Mouse (Mus musculus): ENCODE results near the gene Bspry.
"Not testable (repeated sequence)": the region's sequence is repeated elsewhere in the genome, so short reads cannot be mapped to it uniquely, and the experiment has no call there.

The Bspry gene

DNA sequence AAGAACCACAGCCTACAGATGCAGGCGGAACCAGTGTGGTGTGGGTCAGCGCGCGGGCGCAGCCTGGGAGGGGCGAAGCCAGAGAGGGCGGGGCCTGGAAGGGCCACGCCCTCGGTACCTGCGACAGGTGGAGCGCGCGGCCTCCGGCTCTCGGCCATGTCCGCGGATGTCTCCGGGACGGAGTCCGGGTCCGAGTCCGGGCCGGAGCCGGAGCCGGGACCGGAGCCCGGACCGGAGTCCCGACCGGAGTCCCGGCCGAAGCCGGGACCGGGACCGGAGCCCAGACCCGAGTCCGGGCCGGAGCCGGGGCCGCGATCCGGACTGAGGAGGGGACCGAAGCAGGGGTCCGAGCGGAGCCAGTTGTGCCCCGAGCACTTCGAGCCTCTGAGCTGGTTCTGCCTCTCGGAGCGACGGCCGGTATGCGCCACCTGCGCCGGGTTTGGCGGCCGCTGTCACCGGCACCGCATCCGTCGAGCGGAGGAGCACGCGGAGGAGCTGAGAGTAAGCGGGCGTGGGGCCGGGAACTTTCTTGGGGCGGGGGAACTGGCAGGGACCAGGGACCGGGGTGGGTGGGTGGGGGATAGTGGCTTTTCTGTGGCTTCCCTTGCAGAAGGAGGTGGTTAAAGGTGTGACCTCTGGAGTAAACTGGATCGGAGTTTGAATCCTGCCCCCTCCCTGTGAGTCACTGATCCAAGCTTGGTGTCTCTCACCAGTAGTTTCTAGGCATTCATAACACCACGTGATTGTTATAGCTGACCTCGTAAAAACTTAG is at the start of gene Bspry:
Gene Bspry, plus strand, starts transcription at position 117 of the 772 bp plus-strand sequence.
- DNase-seq: no peak

DNA sequence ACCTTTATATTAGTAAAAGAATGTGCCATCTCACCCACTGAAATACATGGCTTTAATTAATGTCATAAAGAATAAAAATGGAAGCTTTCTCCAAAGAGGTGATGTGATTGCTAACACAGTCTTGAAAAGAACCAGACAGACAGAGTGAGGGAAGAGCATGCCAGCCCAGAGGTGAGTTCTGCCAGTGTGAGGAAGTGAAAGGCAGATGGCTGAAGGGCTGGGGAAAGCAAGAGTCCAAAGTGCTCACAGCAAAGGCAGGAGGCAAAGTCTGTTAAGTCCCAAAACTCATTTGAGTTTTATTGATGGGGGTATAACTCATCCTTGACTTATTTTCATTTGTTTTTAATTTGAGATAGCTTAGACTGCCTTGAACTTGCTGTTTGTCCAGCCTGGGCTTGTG is 49.2 kb upstream of the Bspry start:
- DNase-seq: no peak

DNA sequence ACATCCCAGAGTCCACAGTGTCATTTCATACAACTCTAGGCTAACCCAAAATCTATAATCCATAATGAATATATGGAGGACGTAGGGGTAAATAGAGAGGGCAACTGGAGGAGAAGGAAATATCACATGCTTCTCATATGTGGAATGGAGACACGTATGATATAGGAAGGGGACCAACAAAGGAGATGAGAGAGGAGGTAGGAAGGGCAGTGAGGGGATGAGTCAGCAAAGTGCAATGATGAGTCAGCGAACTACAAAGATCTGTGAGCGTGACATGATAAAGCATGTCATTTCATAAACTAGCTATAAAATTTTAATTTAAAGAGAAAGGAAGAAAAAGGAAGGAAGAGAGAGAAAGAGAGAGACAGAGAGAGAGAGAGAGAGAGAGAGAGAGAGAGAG is 48.3 kb upstream of the Bspry start:
- DNase-seq: no peak

DNA sequence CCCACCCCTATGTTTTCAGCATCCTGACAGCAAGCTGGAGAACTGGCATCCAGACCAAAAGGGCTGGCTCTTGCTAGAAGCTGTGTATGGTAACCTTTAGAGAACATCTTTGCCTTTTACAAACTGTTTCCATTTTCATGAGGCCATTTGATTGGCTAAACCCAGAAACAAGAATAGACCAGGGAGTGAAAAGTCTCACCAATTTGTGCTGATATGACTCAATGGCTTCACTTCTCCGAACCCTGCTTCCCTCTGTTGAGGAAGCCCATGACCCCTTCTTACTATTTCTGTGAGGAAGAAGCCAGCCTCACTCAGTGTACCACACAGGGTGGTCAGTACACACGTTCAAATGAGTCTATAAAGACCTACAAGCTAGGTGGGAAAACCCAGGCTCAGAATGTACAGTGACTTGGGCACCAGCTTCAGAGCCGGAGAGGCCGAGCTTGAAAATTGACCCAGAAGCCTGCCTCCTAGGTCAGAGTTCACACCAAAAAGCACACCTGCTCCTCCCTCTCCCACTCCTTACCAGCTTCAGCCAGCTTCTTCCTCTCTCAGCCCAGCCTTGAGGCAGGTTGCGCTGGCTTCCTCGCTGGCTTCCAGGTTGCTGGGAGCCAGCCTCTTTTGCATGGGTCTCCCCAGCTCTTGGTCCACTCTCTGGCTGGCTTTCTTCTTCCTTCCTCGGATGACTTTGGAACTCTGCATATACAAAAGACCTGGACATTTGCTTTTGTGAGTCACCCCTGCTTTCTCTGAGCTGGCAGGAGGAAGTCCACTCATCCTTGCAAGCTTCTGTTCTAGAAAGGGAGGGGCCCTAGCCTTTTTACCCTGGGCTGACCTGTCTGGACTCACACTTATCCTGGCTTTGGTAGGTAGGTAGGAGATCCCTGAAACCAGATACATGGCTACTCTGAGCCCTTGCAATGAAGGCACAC is 45.6 kb upstream of the Bspry start:
- DNase-seq: no peak

DNA sequence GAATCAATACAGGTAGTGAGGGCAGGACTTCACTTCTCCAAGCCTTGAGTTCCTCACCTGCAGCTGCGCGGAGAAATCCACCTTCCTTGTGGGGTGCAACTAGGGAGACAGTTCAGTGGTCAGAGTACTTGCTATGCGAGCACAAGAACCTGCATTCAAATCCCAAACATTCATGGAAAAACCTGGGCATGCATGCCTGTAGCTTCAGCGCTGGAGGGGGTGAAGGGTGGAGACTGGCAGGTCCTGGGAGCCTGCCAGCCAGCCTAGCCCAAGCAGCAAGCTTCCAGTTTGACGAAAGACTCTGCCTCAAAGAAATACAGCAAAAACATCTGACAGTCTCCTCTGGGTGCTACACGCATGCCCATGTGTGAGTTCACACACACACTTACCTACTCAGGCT is 44.8 kb upstream of the Bspry start, which contains the start of gene Rnf183:
Gene Rnf183, minus strand, starts transcription at position 172 of the 400 bp plus-strand sequence.
- no peak for DNase-seq

DNA sequence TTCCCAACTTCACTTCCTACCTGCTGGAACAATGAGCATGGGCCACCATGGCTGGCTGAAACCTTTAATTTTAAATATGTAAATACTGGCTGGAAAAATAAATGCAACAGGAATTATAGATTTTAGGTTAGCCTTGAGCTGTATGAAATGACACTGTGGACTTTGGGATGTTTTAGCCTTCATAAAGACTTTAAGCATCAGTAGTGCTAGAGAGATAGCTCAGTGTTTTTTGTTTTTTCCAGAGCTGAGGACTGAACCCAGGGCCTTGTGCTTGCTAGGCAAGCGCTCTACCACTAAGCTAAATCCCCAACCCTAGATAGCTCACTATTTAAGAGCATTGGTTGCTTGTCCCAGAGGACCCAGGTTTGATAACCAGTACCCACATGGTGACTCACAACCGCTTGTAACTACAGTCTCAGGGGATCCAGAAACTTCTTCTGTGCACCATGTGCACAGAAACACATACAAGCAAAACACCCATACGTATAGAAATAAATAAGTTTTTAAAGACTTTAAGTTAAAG is 42.5 kb upstream of the Bspry start:
- no peak for DNase-seq

DNA sequence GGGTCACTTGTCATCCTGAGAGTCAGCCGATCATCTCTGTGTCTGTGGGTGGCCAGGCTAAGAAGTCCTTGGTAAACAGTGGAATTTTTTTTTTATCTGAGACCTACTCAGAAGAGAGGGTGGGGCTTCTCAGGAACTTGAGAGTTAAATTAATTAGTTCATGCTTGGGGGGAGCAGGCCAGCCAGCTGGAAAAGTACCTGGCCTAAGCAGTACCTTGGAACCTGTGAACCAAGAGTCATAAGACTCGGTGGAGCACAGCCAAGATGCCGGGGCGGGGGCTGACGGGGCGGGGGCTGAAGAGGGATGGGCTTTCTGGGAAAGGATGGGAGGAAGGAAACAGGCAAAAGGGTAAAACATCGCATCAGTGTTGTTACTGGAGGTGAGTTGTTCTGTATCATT is 42.0 kb upstream of the Bspry start:
- DNase-seq: no peak

DNA sequence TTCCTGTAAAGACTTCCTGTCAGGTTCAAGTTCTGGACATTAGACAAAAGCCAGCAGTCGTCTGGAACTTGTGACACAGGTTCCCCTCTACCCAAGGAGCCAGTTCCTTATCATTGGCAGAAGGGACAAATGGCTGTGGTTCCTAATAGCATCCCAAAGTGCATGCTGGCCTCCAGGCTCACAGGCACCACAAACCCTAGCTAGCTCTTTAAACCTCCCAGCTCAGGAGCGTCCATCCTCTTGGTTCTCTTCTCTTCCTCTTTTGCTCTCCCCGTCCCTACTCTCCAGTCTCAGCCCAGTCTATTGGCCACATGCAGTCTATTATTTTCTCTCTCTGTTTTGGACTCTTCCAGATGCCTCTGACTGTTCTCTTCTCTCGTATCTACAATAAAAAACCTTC is 40.1 kb upstream of the Bspry start:
- no peak for DNase-seq

DNA sequence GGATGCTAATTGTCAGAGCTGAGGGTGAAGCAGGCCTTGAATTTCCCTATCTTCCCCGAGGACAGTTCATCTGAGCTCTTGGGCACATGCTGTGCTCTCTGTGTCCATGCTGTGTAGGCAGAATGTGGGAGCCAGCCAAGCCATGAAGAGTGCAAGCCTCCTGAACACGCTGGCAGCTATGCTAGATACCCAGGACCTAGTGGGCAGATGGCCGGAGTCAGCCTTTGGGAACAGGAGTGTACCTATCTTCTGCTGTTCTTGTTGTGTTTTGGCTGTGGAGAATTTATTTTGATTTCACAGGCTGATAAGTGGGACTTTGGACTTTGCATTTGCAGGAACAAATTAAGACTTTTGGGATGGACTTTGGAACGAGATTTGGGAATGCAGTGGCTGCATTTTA is 39.3 kb upstream of the Bspry start:
- no peak for DNase-seq

DNA sequence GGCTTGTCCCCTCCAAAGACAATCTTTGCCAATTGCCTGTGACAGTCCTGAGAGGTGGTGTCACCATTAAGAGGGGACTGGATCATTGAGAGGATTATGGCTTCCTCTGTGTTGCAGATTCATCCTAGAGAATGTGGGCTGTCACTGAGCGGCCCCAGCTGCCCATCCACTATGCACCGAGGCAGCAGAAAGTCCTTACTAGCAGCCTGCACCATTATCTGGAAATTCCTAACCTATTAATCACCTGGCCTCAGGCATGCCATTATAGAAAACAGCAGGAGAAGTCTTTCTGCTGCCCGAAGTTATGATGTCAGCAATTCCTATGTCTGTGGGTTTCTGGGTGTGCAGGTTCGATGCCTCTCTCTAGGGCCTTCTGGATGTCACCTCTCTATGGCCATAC is 38.9 kb upstream of the Bspry start:
- no peak for DNase-seq

DNA sequence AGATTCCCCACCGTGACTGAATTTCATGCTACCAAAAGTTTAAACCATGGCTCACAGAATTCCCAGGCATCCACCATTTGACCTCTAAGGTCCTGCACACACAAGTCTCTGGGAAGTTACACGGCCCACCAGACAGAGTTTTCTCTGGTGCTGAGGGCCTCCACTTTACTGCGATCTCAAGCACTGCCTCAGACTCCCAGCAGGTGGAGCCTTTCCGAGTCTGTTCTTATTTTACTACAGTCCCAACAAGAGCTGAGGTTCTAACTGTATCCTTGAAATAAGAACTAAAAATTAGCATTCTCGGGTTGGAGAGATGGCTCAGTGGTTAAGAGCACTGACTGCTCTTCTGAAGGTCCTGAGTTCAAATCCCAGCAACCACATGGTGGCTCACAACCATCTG is 24.9 kb upstream of the Bspry start:
- DNase-seq: no peak

DNA sequence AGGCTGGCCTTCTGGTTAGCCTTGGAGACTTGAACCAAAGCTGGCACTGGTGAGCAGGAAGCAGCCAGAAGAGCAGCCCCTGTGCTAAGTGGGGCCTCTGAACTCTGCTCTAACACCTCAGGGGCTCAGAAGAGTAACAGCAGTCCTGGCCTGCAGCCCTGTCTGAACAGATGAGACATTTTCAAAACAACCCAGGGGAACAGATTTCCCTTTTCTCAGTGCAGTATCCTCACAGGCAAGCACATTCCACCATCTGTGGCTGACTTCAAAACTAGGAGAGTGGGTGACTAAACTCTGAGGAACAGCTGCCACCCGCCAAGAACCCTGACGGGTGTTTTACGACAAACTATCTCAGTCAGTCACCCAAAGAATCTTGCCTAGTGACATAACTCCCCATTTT is 20.8 kb upstream of the Bspry start:
- peak; percentile 76 for DNase-seq

DNA sequence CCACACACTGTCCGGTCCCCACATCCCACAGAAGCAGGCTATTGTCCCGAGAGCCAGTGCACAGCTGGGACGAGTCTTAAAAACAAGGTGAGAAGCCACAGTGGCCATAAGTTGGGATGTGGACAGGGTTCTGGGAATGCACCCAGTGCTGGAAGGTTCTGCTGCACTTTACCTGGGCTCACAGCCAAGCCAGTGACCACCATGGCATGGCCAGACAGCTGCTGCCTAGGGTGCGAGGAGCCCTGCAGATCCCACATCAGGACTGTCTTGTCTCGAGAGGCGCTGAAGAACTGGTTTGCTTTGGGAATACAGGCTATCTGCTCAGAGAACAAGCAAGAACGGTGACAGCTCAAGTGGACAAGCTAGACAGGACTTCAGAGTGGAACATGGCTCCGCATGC is 19.5 kb upstream of the Bspry start:
- DNase-seq: no peak

DNA sequence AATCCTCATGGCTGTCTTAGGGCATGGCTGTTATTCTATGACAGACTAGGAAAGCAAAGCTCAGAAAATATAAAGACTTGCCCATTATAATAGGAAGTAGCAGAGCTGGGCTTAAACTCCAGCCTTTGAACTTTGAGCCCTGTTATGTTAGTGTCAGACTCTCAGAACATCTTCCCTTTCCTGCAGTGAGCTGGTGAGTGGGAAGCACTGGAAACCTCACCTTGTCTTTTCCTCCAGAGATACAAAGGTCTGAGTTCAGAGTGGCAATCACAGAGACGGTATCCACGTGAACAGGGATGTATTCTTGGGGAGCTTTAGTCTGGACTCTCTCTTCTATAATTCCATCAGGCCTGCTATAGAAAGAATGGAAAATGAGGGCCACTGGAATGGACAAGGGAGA is 16.7 kb upstream of the Bspry start:
- no peak for DNase-seq

DNA sequence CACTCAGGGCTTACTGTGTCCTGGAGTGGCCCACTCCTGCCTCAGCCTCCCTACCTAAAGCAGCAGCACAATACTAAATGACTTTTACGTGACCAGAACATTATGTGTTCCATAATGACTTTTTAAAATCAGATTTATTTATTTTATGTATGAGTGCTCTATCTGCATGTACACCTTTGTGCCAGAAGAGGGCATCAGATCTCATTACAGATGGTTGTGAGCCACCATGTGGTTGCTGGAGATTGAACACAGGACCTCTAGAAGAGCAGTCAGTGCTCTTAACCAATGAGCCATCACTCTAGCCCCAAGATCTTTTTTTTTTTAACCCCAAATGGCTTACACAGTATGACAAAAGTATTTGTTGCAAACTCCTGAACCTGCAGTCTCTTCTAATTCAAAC is 11.7 kb upstream of the Bspry start:
- no peak for DNase-seq

DNA sequence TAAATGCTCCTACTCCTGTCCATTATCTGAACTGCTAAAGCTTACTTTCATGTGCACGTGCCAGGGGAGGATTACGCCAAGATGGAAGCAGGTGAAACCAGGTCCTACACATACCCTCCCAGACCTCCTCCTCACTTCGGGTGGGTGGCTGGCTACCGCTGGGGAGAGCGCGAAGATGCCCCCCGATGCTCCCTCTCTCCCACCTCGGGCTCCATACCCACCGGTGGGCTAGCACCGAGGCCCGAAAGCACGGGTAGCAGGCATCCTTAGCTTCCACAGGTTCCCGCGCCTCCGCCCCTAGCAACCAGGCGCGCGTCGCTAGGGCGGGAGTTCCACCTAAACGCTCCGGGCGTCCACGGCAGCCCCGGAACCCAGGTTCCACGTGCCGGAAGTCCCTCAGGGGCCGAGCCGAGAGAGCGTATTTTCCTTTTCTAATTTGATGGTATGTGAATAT is 9.2 kb upstream of the Bspry start, which contains the start of gene Wdr31:
Gene Wdr31, minus strand, starts transcription at position 299 of the 454 bp plus-strand sequence.
- peak; percentile 85 for DNase-seq

DNA sequence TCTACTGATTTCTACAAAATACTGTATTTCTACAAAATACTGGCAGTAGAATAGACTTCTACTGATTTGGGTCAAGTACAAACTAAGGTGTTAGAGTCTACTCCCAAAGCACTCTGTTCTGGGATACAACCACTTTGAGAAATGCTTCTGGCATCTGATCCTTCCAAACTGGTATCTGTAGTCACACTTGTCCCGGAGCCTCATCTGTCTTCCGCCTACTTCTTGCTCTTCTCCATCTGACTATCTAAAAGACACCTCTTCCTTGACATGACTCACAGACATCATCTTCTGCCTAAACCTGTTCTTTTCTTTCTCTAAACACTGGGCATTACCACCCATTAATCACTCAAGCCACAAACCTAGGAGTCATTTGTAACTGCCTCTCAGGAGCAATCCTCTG is 7.8 kb upstream of the Bspry start:
- peak; percentile 66 for DNase-seq

DNA sequence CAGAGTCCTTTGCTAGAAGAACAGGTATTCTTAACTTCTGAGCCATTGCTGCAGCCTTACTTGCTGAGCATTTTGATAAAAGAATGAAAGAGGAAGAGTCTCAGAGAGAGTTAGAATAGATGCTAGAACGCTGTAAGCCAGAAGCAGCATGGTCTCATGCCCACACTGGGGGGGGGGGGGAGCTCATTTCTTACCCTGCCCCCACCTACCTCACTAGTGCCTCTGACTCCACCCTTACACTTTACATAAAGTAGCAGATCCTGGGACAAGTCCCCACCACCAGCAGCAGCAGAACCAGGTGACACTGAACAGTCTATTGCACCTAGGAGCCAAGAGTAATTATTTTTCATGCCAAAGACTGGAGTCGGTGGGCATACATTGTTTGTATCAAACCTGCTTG is 4.7 kb upstream of the Bspry start:
- DNase-seq: no peak

DNA sequence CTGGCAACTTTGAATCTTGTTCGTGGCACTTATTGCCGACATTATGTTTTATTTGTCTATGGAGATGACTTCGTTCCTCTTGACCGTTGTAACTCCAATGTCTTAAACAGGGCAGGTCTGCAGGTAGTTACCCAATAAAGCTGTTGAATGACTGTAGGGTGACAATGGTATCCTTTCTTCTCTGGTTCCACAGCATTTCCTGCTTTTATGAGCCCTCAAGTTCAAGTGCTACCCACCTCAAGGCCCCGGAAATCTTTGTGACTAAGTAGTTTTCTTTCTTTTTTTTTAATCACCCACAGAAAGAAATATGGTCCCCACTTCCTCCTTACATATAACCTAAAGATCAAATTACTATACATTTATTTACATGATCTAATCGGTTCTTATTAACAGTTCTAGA is 4.1 kb upstream of the Bspry start:
- DNase-seq: no peak

DNA sequence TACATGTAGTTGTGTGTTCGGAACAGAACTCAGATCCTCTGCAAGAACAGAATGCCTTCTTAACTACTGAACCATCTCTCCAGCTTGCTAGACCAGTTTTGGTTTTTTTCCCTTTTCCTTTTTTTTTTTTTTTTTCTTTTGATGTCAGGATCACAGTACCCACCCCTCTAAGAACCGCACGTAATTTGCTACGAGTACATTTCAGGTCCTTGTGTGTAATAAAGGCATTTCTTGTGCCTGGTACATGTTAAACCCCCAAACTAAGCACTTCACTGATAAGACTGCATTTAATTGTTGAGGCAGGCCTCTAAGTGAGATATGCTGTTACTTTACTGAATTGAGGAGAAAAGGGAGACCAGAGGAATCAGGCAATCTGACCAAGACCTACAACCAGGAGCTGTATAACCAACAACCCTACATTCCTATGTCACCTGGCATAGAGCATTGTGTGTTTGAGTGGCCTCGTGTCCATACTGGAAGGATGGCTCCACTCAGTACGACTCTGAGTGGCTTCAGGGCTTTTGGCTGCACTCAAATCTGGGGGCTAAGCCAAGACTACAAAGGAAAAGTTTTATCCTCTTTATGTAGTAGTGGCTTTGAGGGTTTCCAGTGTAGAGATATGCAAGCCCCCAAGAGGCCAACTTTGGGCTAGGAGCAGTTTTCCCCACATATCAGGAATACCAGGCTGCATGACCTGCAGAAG is 2.2 kb upstream of the Bspry start:
- DNase-seq: no peak

DNA sequence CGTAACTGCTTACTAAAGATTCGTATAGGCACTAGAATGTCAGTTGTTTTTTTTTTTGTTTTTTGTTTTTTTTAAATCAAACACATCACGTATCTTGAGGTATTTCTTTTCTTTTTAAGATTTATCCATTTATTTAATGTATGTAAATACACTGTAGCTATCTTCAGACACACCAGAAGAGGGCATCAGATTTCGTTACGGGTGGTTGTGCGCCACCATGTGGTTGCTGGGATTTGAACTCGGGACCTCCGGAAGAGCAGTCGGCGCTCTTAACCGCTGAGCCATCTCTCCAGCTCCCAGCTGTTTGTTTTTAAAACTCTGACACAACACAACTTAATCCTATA is 288 bp upstream of the Bspry start:
- DNase-seq: not testable (repeated sequence)

DNA sequence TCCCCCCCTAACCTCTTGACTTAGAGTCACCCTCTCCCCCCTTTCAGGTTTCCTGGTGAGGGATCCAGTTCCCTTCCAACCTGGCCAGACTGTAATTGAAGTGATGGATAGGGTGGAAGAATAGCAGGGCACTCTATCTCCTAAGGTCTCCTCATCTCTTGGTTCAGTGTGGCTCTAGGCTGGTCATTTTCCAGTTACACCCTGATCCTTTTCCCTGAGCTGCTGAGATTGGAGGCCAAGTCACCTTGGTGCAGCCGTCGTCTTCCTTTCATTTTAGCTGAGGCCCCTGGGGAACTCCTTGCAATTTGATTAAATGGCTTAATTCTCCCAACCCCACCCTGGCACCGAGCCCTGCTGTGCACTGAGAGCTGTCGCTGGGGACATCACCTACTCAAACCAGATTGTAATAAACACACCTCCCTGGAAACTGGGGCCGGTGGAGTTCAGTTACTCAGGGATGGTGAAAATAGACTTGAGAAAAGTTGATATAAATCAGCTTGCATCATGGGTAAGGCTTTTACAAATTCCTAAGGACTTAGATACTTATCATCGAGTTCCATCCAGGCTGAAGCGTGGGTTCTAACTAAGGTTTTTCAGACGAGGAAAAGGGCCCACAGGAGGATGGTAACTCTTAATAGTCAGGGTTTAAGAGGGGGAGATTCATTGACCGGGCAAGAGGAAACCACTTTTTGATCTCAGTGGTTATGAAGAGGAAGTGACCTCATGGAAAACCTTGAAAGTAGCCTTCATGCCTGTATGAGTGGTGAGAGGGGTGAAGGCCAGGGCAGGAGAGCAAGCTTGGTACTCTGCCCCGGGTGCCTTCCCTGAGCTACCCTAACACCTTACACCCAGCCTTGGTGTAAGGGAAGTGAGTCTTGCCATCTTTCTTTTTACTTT is 1.1 kb downstream of the Bspry start:
- DNase-seq: no peak
